Mouse (Mus musculus) frontal cortex, postnatal 14 days (tissue): Measurements from ENCODE around the gene Zmat5.

Experiments
- DNase-seq, 2 experiments: peaks; one replicate each; pipeline ENCODE4 v3.0.0; 2022; ENCODE audit warnings: low spot score in 2 of 2

Zmat5 gene

GRCm38 (mm10) chr11:4737682-4738081 lies 33.2 kb downstream of the Zmat5 start:
- no peak for DNase-seq

GRCm38 (mm10) chr11:4738719-4739118 lies 34.2 kb downstream of the Zmat5 start:
- DNase-seq = no peak

GRCm38 (mm10) chr11:4740785-4741184 lies 36.3 kb downstream of the Zmat5 start:
- no peak for DNase-seq

- DNase-seq = no peak
These were observed 40.2 kb downstream of the Zmat5 start for GRCm38 (mm10) chr11:4744691-4745090.

DNA sequence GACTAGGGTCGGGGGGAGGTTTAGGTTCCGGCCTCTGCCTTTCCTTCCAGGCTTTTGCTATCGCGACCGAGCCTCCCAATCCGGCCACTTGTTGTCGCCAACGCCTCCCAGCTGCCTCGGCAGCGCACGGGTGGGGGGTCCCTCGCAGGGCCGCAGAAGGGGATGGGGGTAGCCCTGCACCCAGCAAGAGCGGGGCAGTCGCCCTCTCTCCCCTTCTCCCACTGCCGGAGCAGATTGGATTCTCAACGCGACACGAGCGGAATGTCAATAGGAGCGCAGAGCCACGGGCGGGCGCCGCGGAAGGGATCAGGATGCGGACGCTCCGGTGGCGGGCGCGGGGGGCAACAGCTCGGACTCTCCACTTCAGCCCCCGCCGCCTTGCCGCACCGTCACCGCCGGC lies 41.5 kb downstream of the Zmat5 start:
- no peak for DNase-seq

DNA sequence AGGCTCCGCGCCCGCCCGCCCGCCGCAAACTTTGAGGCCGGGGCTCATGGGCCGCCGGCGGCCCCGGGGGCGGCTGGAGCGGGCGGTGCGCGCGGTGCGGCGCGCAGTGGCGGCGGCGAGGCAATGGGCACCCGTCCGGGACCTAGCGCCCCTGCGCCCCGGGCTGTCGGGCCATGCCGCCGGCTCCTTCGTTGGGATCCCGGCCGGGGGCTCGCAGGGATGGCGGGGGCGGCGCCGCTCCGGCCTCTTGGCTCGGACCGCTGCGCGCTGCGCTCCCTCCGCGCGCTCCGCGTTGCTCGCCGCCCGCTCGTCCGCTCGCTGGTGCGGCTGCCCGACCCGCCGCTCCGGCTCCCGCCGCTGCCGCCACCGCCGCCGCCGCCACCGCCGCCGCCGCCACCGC lies 42.3 kb downstream of the Zmat5 start, which contains the start of gene Cabp7:
Cabp7 (minus strand) TSS at position 46 of the 400 bp plus-strand sequence.
- DNase-seq = no peak

DNA sequence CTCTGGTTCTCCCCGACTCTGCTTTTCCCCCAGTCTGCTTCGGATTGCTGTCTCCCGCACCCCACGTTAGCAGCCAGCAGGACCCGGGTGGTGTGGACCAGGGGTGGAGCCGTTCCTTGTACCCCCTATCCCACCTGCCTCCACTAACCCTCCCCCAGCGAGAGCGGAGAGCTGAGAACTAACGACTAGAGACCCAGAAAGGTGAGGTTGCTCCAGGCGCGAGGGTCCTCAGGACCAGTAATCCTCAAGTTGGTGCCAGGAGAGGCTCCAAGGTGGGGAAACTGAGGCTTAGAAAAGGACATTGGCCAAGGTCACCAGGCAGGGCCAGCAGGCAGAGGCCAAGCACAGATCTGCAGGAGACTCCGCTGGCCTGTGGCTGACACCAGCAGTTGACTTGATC lies 42.8 kb downstream of the Zmat5 start:
- no peak for DNase-seq

GRCm38 (mm10) chr11:4750263-4750662 lies 45.8 kb downstream of the Zmat5 start:
- DNase-seq = no peak

DNA sequence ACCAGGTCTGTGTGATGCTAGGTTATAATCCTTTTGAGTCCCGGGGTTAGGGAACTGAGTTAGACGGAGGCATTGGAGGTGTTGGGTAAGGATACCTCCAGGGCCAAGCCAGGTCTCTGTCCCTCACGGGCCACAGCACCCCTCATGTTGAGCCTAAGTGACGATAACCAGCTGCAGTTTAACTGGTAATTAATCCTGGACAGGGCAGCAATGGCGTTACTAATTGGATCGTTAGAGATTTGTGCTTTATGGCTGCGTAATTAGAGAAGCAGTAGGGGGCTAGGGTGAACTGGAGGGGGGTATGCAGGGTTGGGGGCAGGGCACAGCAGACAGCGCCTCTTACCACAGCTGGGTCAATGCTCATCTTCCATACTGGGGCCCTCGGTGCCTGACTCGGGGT lies 48.4 kb downstream of the Zmat5 start:
- DNase-seq = no peak

GRCm38 (mm10) chr11:4754036-4754435 lies 49.6 kb downstream of the Zmat5 start:
- no peak for DNase-seq

GRCm38 (mm10) chr11:4754867-4755266 lies 50.4 kb downstream of the Zmat5 start:
- no peak for DNase-seq

GRCm38 (mm10) chr11:4756460-4756859 lies 52.0 kb downstream of the Zmat5 start:
- no peak for DNase-seq

DNA sequence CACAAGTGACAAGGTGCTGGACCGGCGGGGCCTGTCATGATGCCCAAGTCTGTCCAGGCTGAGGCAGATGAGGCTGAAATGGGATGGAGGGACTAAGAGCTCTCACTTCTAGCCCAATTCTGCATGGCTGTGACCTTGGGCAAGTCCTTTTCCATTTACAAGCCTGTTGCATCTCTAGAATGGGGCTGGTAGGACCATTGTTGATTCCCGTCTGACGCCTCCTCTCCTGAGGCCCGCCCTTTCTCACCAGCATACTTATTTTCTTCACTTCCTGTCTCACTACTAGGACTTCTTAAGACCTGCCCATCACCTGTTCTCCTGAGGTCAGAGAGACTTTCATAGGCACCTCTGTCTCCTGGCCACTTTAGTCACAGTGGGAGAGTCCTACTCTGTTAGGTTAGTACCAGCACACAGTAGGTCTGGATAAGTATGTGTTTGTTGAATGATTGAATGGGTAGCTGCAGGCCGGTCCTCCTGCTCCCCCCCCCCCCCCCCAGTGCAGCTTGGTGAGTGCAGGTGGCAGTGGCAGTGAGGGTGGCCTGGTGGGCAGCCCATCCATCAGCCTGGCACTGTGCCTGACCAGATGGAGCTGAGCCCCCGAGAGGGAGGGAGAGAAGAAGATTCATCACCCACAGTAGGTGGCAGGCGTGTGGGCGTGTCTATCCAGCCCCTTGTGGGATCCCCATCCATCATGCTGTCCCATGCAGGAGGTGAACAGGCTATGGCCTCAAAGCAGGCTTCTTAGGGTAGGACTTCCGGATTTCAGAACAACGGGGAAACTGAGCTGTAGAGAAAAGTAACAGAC lies 52.7 kb downstream of the Zmat5 start:
- DNase-seq = no peak

GRCm38 (mm10) chr11:4757789-4758158 lies 53.3 kb downstream of the Zmat5 start:
- no peak for DNase-seq

DNA sequence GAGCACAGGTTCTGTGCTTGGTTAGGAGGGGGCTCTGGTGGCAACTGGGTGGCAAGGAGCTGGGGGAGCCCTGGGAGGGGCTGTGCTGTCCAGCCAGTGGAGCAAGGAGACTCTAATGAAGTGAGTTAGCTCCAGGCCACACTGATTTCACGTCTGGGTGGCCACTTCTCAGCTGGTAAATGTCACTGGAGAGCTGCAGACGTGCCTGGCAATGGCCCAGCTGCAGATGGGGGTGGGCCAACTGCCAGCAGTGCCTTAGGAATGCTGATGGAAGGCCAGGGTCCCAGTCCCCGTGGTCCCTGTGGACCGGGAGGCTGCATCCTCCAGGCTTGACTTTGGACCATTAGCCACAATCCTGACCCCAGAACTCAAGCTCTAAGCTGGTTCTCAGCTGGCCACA lies 56.0 kb downstream of the Zmat5 start:
- DNase-seq = no peak

DNA sequence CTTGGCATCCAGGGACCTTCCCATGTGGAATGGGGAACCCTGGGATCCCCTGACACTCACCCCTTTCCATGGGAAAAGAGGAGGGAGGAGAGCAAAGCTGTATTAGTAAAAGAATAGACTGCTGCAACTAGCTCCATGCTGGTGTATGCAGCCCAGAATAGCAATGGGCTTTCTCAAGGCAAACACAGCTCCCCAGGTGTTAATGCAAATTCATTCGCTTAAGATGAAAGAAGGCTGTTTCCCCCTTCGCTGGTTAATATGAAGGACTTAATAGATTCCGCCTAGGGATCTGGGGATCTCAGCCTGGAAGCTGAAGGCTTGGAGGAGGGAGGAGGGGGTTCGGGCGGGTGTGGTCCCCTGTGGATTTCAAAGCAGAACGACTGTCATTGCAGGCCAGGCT lies 57.5 kb downstream of the Zmat5 start:
- no peak for DNase-seq

GRCm38 (mm10) chr11:4762511-4762910 lies 58.0 kb downstream of the Zmat5 start:
- no peak for DNase-seq

GRCm38 (mm10) chr11:4763631-4764030 lies 59.2 kb downstream of the Zmat5 start:
- DNase-seq = no peak

DNA sequence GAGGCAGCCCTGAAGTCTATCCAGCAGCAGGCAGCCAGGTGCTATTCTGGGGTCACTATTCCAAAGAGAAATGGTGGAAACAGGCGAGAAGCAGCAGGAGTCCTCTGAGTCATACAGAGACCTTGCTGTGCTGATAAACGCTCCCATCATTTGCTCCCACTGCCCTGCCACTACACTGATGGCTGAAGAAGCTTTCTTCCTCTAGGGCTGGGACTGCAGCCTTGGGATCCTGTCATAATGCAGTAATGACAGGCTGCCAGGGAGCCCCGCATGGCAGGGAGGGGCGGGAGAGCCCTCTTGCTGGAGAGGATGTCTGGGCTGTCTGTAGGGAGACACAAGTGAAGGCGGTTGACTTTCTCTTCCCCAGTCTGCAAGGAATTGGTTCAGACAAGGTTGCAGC lies 60.0 kb downstream of the Zmat5 start:
- DNase-seq = no peak

- DNase-seq = no peak
These were observed 63.9 kb downstream of the Zmat5 start for GRCm38 (mm10) chr11:4768399-4768798.

- DNase-seq = no peak
These were observed 64.8 kb downstream of the Zmat5 start for GRCm38 (mm10) chr11:4769293-4769692.

- no peak for DNase-seq
These were observed 65.4 kb downstream of the Zmat5 start for GRCm38 (mm10) chr11:4769881-4770280.

- no peak for DNase-seq
These were observed 67.3 kb downstream of the Zmat5 start for GRCm38 (mm10) chr11:4771756-4772155.

GRCm38 (mm10) chr11:4772925-4773324 lies 68.4 kb downstream of the Zmat5 start:
- DNase-seq = peak in 1 of 2 experiments; percentile 48
